Mouse (Mus musculus) brain, embryonic 14.5 days (tissue): ENCODE results near the gene Bcas3.

Experiments
- CTCF ChIP-seq: fragments of 200-500 bp; IDR thresholded peaks from 2 replicates; pipeline ENCODE4 v1.5.1; 2012; ENCODE audit warnings: inconsistent platforms, mild to moderate bottlenecking, moderate library complexity, borderline replicate concordance; ENCODE audit not compliant: insufficient read depth, insufficient read length; ENCODE audit errors: extremely low read depth
- POLR2A ChIP-seq: fragments of 200-500 bp; IDR thresholded peaks from 2 replicates; pipeline ENCODE4 v1.6.1; 2012; ENCODE audit warnings: mild to moderate bottlenecking, inconsistent platforms, borderline replicate concordance; ENCODE audit not compliant: poor library complexity, insufficient read depth, insufficient read length, severe bottlenecking; ENCODE audit errors: extremely low read depth

DNA sequence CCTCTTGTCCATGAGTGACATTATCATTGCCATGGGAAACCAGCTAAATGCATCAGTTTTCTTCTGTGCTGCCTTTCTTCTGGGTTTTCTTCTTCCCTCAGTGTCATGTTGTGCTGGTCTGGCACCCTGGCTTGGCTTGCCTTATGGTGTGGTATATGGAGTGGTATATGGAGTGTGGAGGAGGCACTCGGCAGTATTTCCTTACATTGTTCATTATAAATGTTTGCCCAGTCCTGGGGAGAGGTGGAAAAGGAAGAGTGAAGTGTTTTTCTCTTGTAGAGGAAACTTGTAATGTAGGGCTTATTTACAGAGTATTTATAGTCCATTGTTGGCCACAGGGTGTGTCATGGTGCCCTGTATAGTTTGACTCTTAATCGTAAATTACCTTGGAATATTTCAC lies 212.1 kb downstream of the Bcas3 start:
- TF ChIP-seq CTCF (no peak), POLR2A (no peak)
